Mouse (Mus musculus) MEL (cell line): ENCODE measurements around the gene Tmem242. TPM values are rescaled to one million over a fixed set of nuclear protein-coding genes. Genes with fewer than 3 reads are reported as not detected.

Experiments used
- DNase-seq: peaks from one replicate; pipeline ENCODE4 v3.0.0; 2011; ENCODE audit warnings: low read depth, low spot score
- H3K27ac ChIP-seq: 2 replicates; pipeline ENCODE4 v1.5.1; 2012; ENCODE audit warnings: low read depth, mild to moderate bottlenecking, control low read depth, low read length, moderate library complexity; ENCODE audit not compliant: control insufficient read depth
- H3K27me3 ChIP-seq, 2 experiments: fragments of 150-350 bp in 1 of 2; sonication (generic) in 1 of 2; 2 replicates each; pipeline ENCODE4 v1.6.1; 2012; ENCODE audit warnings: low read length in 2 of 2, mild to moderate bottlenecking in 2 of 2, improper control_type of control experiment in 1 of 2, moderate library complexity in 1 of 2; ENCODE audit not compliant: insufficient read depth in 2 of 2, control insufficient read depth in 1 of 2
- H3K36me3 ChIP-seq, 2 experiments: 2 replicates each; pipeline ENCODE4 v1.6.1; 2012 to 2014; ENCODE audit warnings: low read length in 2 of 2, improper control_type of control experiment in 1 of 2, inconsistent platforms in 1 of 2, mild to moderate bottlenecking in 1 of 2; ENCODE audit not compliant: insufficient read depth in 2 of 2, control insufficient read depth in 1 of 2
- H3K4me1 ChIP-seq, 2 experiments: fragments of 150-350 bp in 1 of 2; sonication (generic) in 1 of 2; 2 replicates each; pipeline ENCODE4 v1.6.1; 2012; ENCODE audit warnings: low read length in 2 of 2, improper control_type of control experiment in 1 of 2, mild to moderate bottlenecking in 1 of 2; ENCODE audit not compliant: insufficient read depth in 2 of 2, control insufficient read depth in 1 of 2
- H3K4me3 ChIP-seq, 2 experiments: fragments of 150-350 bp in 1 of 2; sonication (generic) in 1 of 2; 2 replicates each; pipeline ENCODE4 v1.5.1; 2012; ENCODE audit warnings: low read depth in 2 of 2, low read length in 2 of 2, mild to moderate bottlenecking in 2 of 2, moderate library complexity in 2 of 2, control low read depth in 1 of 2, improper control_type of control experiment in 1 of 2; ENCODE audit not compliant: control insufficient read depth in 1 of 2, insufficient read depth in 1 of 2
- H3K79me2 ChIP-seq: 2 replicates; pipeline ENCODE4 v1.6.1; 2012; ENCODE audit warnings: mild to moderate bottlenecking, low read length, moderate library complexity; ENCODE audit not compliant: control insufficient read depth, poor library complexity, insufficient read depth
- H3K9ac ChIP-seq: 2 replicates; pipeline ENCODE4 v1.6.1; 2012; ENCODE audit warnings: low read depth, mild to moderate bottlenecking, control low read depth, low read length, moderate library complexity; ENCODE audit not compliant: control insufficient read depth, poor library complexity, severe bottlenecking
- H3K9me3 ChIP-seq: fragments of 150-350 bp; sonication (generic); replicated peaks from 2 replicates; pipeline ENCODE4 v1.6.1; 2012; ENCODE audit warnings: mild to moderate bottlenecking, low read length, improper control_type of control experiment, moderate library complexity; ENCODE audit not compliant: insufficient read depth
- BHLHE40 ChIP-seq: IDR thresholded peaks from 2 replicates; pipeline ENCODE4 v1.6.1; 2012; ENCODE audit warnings: low read depth, mild to moderate bottlenecking, inconsistent platforms, low read length, improper control_type of control experiment, borderline replicate concordance
- ELF1 ChIP-seq: IDR thresholded peaks from 2 replicates; pipeline ENCODE4 v1.6.1; 2014; ENCODE audit warnings: low read depth, mild to moderate bottlenecking, inconsistent platforms, low read length, improper control_type of control experiment, moderate library complexity
- EP300 ChIP-seq, 2 experiments: IDR thresholded peaks; 2 replicates each; pipeline ENCODE4 v1.6.1; 2011; ENCODE audit warnings: improper control_type of control experiment in 2 of 2, low read length in 2 of 2, low read depth in 1 of 2, mild to moderate bottlenecking in 1 of 2
- ETS1 ChIP-seq: IDR thresholded peaks from 2 replicates; pipeline ENCODE4 v1.6.1; 2012; ENCODE audit warnings: low read depth, mild to moderate bottlenecking, inconsistent platforms, low read length, improper control_type of control experiment, moderate library complexity
- GABPA ChIP-seq: IDR thresholded peaks from 2 replicates; pipeline ENCODE4 v1.6.1; 2012; ENCODE audit warnings: low read depth, mild to moderate bottlenecking, inconsistent platforms, low read length, improper control_type of control experiment, moderate library complexity
- GATA1 ChIP-seq: IDR thresholded peaks from 2 replicates; pipeline ENCODE4 v1.6.1; 2011; ENCODE audit warnings: low read depth, low read length, improper control_type of control experiment
- KAT2A ChIP-seq: conservative IDR thresholded peaks from 2 replicates; pipeline ENCODE4 v1.6.1; 2012; ENCODE audit warnings: low read depth, low read length, improper control_type of control experiment, inconsistent platforms
- MAFK ChIP-seq: IDR thresholded peaks from 2 replicates; pipeline ENCODE4 v1.6.1; 2011; ENCODE audit warnings: low read depth, mild to moderate bottlenecking, low read length, improper control_type of control experiment, borderline replicate concordance
- MAZ ChIP-seq: IDR thresholded peaks from 2 replicates; pipeline ENCODE4 v1.6.1; 2012; ENCODE audit warnings: low read depth, mild to moderate bottlenecking, inconsistent platforms, low read length, improper control_type of control experiment
- MEF2A ChIP-seq: IDR thresholded peaks from 2 replicates; pipeline ENCODE4 v1.6.1; 2014; ENCODE audit warnings: low read depth, mild to moderate bottlenecking, inconsistent platforms, low read length, improper control_type of control experiment; ENCODE audit not compliant: poor library complexity, insufficient replicate concordance, severe bottlenecking; ENCODE audit errors: extremely low read depth
- MYB ChIP-seq: IDR thresholded peaks from 2 replicates; pipeline ENCODE4 v1.6.1; 2011; ENCODE audit warnings: mild to moderate bottlenecking, low read depth, low read length, improper control_type of control experiment
- MYC ChIP-seq: IDR thresholded peaks from 2 replicates; pipeline ENCODE4 v1.6.1; 2011; ENCODE audit warnings: low read depth, mild to moderate bottlenecking, low read length, improper control_type of control experiment, moderate library complexity
- NRF1 ChIP-seq: IDR thresholded peaks from 2 replicates; pipeline ENCODE4 v1.6.1; 2014; ENCODE audit warnings: low read depth, mild to moderate bottlenecking, inconsistent platforms, low read length, improper control_type of control experiment, moderate library complexity; ENCODE audit not compliant: poor library complexity, insufficient read depth, severe bottlenecking
- POLR2AphosphoS5 ChIP-seq: IDR thresholded peaks from 2 replicates; pipeline ENCODE4 v1.6.1; 2012; ENCODE audit warnings: low read depth, borderline replicate concordance, mild to moderate bottlenecking, inconsistent platforms, low read length, moderate library complexity, mixed read lengths
- RAD21 ChIP-seq: IDR thresholded peaks from 2 replicates; pipeline ENCODE4 v1.6.1; 2011; ENCODE audit warnings: mild to moderate bottlenecking, low read depth, low read length, improper control_type of control experiment
- RCOR1 ChIP-seq: IDR thresholded peaks from 2 replicates; pipeline ENCODE4 v1.6.1; 2012; ENCODE audit warnings: low read depth, mild to moderate bottlenecking, inconsistent platforms, low read length, improper control_type of control experiment
- SIN3A ChIP-seq: IDR thresholded peaks from 2 replicates; pipeline ENCODE4 v1.6.1; 2012; ENCODE audit warnings: low read length, improper control_type of control experiment, inconsistent platforms
- SMC3 ChIP-seq: IDR thresholded peaks from 2 replicates; pipeline ENCODE4 v1.6.1; 2011; ENCODE audit warnings: low read depth, low read length, improper control_type of control experiment
- TCF12 ChIP-seq: IDR thresholded peaks from 2 replicates; pipeline ENCODE4 v1.6.1; 2014; ENCODE audit warnings: low read depth, mild to moderate bottlenecking, inconsistent platforms, low read length, improper control_type of control experiment, moderate library complexity
- USF1 ChIP-seq: IDR thresholded peaks from 2 replicates; pipeline ENCODE4 v1.6.1; 2014; ENCODE audit warnings: low read depth, mild to moderate bottlenecking, inconsistent platforms, low read length, improper control_type of control experiment, moderate library complexity
- ZC3H11A ChIP-seq: IDR thresholded peaks from 2 replicates; pipeline ENCODE4 v1.6.1; 2012; ENCODE audit warnings: low read depth, mild to moderate bottlenecking, inconsistent platforms, low read length, improper control_type of control experiment
- polyA plus RNA-seq, 2 experiments: library from polyadenylated mRNA; stranded (reverse) in 1 of 2; unstranded in 1 of 2; fragments of >175 nt in 1 of 2; fragments of >200 nt in 1 of 2; gene quantifications; 2 replicates each; pipeline versions ENCODE4 v1.2.1 to v1.2.4; 2012; ENCODE audit warnings: low replicate concordance in 2 of 2, low read depth in 1 of 2; ENCODE audit not compliant: insufficient read length in 2 of 2, insufficient read depth in 1 of 2, missing spikeins in 1 of 2
- total RNA-seq: library from RNA; depleted of rRNA; stranded (reverse); fragments of 300-350 nt; gene quantifications from 2 replicates; pipeline ENCODE4 v1.2.3, GENCODE M21; 2012

The Tmem242 gene
- total and polyA plus RNA-seq, 3 experiments, result 27.0 to 49.2 TPM; not detected in 1

DNA sequence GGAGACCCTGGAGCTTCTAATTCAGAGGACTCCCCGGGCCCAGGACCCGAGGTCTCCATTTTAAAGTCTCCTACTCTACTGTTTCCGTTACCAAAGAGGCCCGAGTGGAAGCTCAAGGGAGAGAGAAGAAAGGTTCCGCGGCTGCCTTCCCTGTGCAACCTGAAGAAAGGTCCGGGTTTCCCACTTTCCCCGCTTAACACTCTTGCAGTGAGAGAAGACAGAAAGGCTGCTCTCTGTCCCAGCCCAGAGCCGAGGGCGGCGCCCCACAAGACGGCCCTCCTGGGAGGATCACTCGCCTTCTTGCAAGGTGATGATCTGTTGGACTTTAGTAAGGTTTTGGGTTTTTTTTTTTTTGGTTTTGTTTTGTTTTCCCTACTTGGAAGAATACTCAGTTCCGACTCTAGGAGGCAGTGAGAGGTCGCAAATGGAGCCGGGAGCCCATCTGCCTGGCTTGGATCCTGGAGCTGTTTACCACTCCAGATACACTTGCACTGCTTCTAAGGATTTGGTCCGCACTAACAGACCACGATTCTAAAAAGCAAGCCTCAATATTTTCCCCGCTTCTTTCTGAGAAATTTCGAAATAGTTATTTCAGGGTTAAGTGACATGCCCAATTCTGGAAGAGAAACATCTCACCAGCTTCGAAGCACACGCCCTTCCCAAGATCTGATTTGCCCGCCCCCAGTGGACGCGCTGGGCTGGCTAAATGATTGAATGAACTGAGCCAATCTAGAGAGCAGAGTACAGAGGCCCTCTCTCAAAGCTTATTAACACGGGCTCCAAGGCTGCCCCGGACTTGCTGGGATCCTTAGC, at the start of gene Tmem242 (continued):
- TF ChIP-seq GATA1 (0 out of 2 replicates have a peak, but pooled peaks have one; percentile 13), SIN3A (peak; percentile 88), BHLHE40 (no peak), GABPA (peak; percentile 42; the same call in 1 of the 2 replicates), MYB (no peak)

DNA sequence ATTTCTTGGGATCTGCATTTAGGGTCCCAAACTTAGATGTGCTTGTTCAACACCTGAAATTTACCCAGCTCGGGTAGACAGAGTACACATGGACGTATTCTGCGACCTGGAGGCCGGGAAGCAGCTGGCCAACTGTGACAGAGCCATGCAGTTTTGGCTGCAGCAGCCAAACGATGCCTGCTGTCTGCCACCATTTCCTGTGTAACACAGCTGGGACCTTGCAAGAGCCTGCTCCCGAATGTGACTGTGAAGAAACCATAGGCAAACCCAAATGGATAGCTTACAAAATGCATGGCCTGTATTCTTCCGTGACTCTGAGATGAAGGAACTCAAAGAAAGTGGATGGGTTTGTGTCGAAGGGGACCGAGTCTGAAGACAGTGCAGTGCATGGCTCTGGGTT, 48.1 kb upstream of the Tmem242 start:
- Histone ChIP-seq H3K27me3 (no peaks in the 10 kb centered on the region), H3K4me3 (no peak overlapping the region), H3K9ac (no peak overlapping the region), H3K27ac (no peak overlapping the region), H3K36me3 (peaks cover 0 to 20% of the 10 kb centered on the region in 2 experiments; a peak in 2 of 4 replicates), H3K4me1 (peaks cover 9 to 14% of the 10 kb centered on the region in 2 experiments), H3K9me3 (no peaks in the 10 kb centered on the region), H3K79me2 (peaks cover 10% of the 10 kb centered on the region)
- no peak for TF ChIP-seq KAT2A
- no peak for TF ChIP-seq USF1
- no peak for TF ChIP-seq MEF2A
- no peak for TF ChIP-seq RAD21
- no peak for TF ChIP-seq MYB
- TF ChIP-seq NRF1, result no peak
- TF ChIP-seq MAZ, result no peak
- no peak for TF ChIP-seq GABPA
- no peak for TF ChIP-seq ZC3H11A
- no peak for TF ChIP-seq MAFK
- TF ChIP-seq TCF12, result no peak
- no peak for TF ChIP-seq SMC3
- no peak for DNase-seq

DNA sequence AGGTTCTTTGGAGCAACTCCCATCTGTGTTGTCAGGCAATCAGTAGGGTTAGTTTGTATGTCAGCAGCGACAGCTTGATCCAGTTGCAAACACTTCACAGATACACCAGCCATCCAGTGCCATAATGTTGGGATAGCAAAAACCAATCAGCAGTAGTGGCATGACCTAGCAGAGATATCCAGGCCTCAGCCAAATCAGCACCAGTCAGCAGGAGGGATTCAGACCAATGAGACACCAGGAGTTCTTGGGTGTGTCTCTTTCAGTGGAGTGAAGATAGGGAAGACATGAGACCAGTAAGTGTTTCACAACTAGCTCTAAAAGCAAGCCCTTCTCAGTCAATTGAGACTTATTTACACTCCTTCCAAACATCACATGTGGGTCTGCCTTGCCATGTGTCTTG, 44.6 kb upstream of the Tmem242 start:
- no peaks in the 10 kb centered on the region for H3K27me3 ChIP-seq
- H3K79me2 ChIP-seq, result no peaks in the 10 kb centered on the region
- H3K4me1 ChIP-seq, result peaks cover 6 to 14% of the 10 kb centered on the region in 2 experiments; a peak in 3 of 4 replicates
- peaks cover 0 to 16% of the 10 kb centered on the region in 2 experiments; a peak in 2 of 4 replicates for H3K36me3 ChIP-seq
- peak overlapping the region; percentile 12; the same call in 1 of the 2 replicates for H3K27ac ChIP-seq
- no peak overlapping the region for H3K4me3 ChIP-seq
- no peak for TF ChIP-seq MYC
- 0 out of 2 replicates have a peak, but pooled peaks have one; percentile 5 for TF ChIP-seq TCF12
- TF ChIP-seq ETS1, result peak; percentile 29; the same call in 1 of the 2 replicates
- no peak for TF ChIP-seq POLR2AphosphoS5
- TF ChIP-seq GATA1, result peak; percentile 53; the same call in 1 of the 2 replicates
- 0 out of 2 replicates have a peak, but pooled peaks have one; percentile 42 for TF ChIP-seq RCOR1
- TF ChIP-seq EP300 (IDR thresholded peaks at IDR 0.05; ENCODE audit: low read depth in 1 of 2, low read length in 2 of 2), result peak; percentile 14 to 50; a peak in 2 of 4 replicates
- no peak for TF ChIP-seq RAD21
- no peak for TF ChIP-seq ELF1
- peak; percentile 82 for DNase-seq
- H3K9ac ChIP-seq, result no peak overlapping the region
- H3K9me3 ChIP-seq, result no peaks in the 10 kb centered on the region
